Mouse (Mus musculus) stomach, embryonic 15.5 days (tissue): ENCODE data around the gene Rnase11. TPM values are rescaled to one million over a fixed set of nuclear protein-coding genes. Genes with fewer than 3 reads are reported as not detected.

ENCODE experiments used
- polyA plus RNA-seq: library from polyadenylated mRNA; unstranded; fragments of >200 nt; fragmentation: Nextera tagmentation; extraction: Ambion mirVana; gene quantifications from 2 replicates; pipeline ENCODE4 v1.2.1, GENCODE M21; 2015

Rnase11 gene
- polyA plus RNA-seq, 1 experiment from 2014 or later, result not detected

Other genes starting within 250 kb of the Rnase11 start
- not detected in 2 replicates for gene Ccnb1ip1, start 242.4 kb downstream of the Rnase11 start, polyA plus RNA-seq
- 62.6 and 63.3 TPM in 2 replicates for gene Parp2, start 242.3 kb downstream of the Rnase11 start, polyA plus RNA-seq
- 6.4 and 7.3 TPM in 2 replicates for gene Tep1, start 179.6 kb downstream of the Rnase11 start, polyA plus RNA-seq
- gene Klhl33, start 152.7 kb downstream of the Rnase11 start, polyA plus RNA-seq, result 0.28 and 0.36 TPM in 2 replicates
- 132 and 145 TPM in 2 replicates for gene Osgep, start 125.3 kb downstream of the Rnase11 start, polyA plus RNA-seq
- 179 and 204 TPM in 2 replicates for gene Apex1, start 125.2 kb downstream of the Rnase11 start, polyA plus RNA-seq
- gene Pip4p1, start 119.3 kb downstream of the Rnase11 start, polyA plus RNA-seq, result 50.9 and 51.8 TPM in 2 replicates
- gene Pnp, start 119.1 kb downstream of the Rnase11 start, polyA plus RNA-seq, result 73.9 and 75.7 TPM in 2 replicates
- not detected in 2 replicates for gene Gm49342, start 105.6 kb downstream of the Rnase11 start, polyA plus RNA-seq
- gene Pnp2, start 94.2 kb downstream of the Rnase11 start, polyA plus RNA-seq, result 1.4 and 1.7 TPM in 2 replicates
- gene Rnase10, start 42.4 kb downstream of the Rnase11 start, polyA plus RNA-seq, result 0.28 TPM in 1 of 2 replicates, not detected in the other
- gene Rnase9, start 8.3 kb downstream of the Rnase11 start, polyA plus RNA-seq, result not detected in 2 replicates
- 0.44 and 0.83 TPM in 2 replicates for gene Rnase12, start 7.5 kb upstream of the Rnase11 start, polyA plus RNA-seq
- gene Olfr750, start 24.3 kb upstream of the Rnase11 start, polyA plus RNA-seq, result not detected in 2 replicates
- 152 and 176 TPM in 2 replicates for gene Rnase4, start 40.9 kb upstream of the Rnase11 start, polyA plus RNA-seq
- 44.8 and 50.6 TPM in 2 replicates for gene Ang, start 41.0 kb upstream of the Rnase11 start, polyA plus RNA-seq
- gene Eddm3b, start 64.3 kb upstream of the Rnase11 start, polyA plus RNA-seq, result not detected in 2 replicates
- 2.8 and 3.1 TPM in 2 replicates for gene Rnase6, start 73.7 kb upstream of the Rnase11 start, polyA plus RNA-seq
- 57.6 and 62.8 TPM in 2 replicates for gene Rnase1, start 96.6 kb upstream of the Rnase11 start, polyA plus RNA-seq
- gene Rnase2b, start 112.1 kb upstream of the Rnase11 start, polyA plus RNA-seq, result not detected in 2 replicates
- not detected in 2 replicates for gene Ang2, start 149.0 kb upstream of the Rnase11 start, polyA plus RNA-seq
- gene Ear14, start 153.2 kb upstream of the Rnase11 start, polyA plus RNA-seq, result not detected in 2 replicates
- not detected in 2 replicates for gene Rnase2a, start 205.9 kb upstream of the Rnase11 start, polyA plus RNA-seq